Mouse (Mus musculus) large intestine, adult 2 months (tissue): ENCODE data around the gene Dennd4b. TPM values are rescaled to one million over a fixed set of nuclear protein-coding genes. Genes with fewer than 3 reads are reported as not detected.
"Not testable (repeated sequence)": the region's sequence is repeated elsewhere in the genome, so short reads cannot be mapped to it uniquely, and the experiment has no call there.

Experiments
- DNase-seq: peaks from one replicate; pipeline ENCODE4 v3.0.0-alpha.2; 2012; ENCODE audit warnings: low read depth, low spot score
- WGBS: fragments of 180-500 bp; shearing (Covaris S2); methylation state at CpG from one replicate; pipeline ENCODE4 v1.1.7; 2018; 5-methylcytosine and 5-hydroxymethylcytosine counted together
- polyA plus RNA-seq: library from polyadenylated mRNA; depleted of rRNA; stranded (reverse); fragments of >200 nt; gene quantifications from 2 replicates; pipeline ENCODE4 v1.2.3, GENCODE M21; 2012

Gene Dennd4b
- polyA plus RNA-seq, 1 experiment: 7.6 TPM

DNA sequence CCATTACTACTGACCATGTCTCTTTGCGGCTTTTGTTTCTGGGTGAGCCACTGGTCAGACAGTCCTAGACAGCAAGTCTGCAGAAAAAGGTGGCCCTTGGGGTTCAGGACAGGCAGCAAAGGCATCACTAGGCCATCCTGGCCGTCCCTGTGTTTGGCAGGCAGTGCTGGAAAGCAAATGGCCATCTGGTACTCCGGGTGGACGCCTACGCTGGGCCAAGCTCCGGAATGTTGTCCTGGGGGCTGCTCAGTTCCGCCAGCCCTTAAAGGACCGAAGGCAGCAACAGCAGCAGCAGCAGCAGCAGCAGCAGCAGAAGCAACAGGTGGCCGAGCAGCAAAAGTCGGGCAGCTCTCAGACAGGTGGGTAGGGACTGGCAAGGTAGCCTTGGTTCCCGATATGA lies 10.3 kb downstream of the Dennd4b start:
- WGBS: 93% methylated on average over 11 of the region's 11 CpGs
- DNase-seq: no peak

DNA sequence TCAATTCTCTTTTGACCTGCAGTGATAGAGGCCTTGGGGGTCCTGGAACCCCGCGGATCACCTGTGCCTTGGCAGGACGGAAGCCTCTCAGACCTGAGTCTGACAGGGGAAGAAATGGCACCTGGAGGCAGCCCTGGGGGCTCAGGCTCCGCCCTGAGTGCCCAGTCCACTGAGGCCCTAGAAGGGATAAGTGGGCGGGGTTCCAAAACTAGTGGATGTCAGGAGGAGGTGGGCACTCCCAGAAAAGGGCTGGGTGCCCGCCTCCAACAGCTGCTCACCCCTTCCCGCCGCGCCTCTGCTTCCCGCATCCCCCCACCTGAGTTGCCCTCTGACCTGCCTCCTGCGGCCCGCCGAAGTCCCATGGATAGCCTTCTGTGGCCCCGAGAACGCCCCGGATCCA lies 11.9 kb downstream of the Dennd4b start:
- no peak for DNase-seq
- WGBS: 74% methylated on average over 16 of the region's 16 CpGs

DNA sequence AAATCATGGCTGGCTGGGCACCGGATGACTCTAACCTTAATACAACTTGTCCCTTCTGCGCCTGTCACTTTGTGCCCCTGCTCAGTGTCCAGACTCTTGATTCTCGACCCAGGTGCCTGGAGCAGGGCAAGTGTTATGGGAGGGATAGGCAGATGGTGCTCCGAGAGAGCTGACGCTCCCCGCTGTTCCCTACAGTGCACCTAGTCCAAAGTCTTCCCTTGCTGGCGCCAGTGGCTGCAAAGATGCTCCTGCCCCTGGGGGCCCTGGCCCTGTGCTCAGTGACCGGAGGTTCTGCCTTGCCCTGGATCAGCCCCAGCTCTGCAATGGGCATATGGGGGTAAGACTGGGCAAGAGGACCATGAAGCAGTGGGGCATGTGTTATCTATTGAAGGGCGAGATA lies 12.8 kb downstream of the Dennd4b start:
- 88% methylated on average over 9 of the region's 9 CpGs for WGBS
- DNase-seq: no peak

DNA sequence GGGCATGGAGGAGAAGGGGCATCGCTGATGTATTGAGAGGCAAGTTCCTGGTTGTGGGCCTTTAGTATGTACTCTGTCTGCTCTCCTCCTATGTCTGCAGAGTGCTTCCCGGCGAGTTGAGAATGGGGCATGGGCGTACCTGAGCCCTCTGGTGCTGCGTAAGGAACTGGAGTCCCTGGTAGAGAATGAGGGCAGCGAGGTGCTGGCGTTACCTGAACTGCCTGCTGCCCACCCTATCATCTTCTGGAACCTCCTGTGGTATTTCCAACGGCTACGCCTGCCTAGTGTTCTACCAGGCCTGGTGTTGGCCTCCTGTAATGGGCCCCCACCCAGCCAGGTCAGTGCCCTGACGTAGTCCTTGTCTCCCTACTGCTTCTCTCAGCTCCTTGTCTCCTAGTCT lies 13.2 kb downstream of the Dennd4b start:
- no peak for DNase-seq
- WGBS: 94% methylated on average over 10 of the region's 10 CpGs

DNA sequence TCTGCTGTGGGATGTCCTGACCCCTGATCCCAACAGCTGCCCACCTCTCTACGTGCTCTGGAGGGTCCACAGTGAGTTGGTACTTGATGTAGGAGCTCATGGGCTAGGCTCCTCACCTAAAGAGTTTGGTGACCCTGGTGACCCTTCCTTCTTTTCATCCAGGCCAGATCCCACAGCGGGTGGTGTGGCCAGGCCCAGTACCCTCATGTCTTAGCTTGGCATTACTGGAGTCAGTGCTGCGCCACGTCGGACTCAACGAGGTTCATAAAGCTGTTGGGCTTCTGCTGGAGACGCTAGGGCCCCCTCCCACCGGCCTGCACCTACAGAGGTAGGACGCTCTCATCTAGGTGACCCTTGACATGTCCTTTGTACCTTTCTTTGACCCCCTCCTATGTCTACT lies 14.2 kb downstream of the Dennd4b start:
- WGBS: 90% methylated on average over 9 of the region's 9 CpGs
- DNase-seq: no peak

DNA sequence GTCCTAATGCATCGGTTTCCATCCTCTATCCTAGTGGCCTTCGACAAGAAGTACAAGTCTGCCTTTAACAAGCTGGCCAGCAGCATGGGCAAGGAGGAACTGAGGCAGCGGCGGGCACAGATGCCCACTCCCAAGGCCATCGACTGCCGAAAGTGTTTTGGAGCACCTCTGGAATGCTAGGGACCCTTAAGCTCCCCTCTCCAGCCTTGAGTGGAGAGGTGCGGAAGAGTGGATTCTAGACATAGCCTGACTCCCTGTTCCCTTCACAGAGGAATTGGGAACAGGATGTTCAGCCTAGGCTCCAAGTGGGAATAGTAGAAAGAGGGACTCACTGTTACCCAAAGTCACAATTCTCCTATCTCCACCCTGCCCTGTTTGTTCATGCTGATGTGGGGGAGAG lies 14.8 kb downstream of the Dennd4b start:
- DNase-seq: no peak
- 95% methylated on average over 7 of the region's 7 CpGs for WGBS

DNA sequence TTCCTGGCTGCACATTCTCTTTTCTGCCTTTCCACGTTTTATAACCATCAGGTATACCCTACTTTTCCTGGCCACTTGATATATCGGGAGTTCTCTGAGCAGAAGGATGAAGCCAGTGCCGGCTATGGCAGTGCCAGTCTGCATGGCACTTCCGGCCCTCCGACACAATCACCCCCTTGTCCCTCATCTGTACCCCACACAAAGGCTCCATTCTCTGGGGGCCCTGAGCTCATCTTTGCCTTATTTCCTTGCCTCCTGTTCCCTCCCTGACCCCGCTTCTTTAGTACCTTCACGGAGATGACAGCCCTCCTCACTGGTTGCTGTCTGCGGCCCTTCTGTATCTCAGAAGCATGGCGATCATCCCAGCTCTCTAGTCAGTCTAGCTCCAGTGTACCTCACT lies 15.7 kb downstream of the Dennd4b start:
- WGBS: 93% methylated on average over 9 of the region's 9 CpGs
- no peak for DNase-seq

DNA sequence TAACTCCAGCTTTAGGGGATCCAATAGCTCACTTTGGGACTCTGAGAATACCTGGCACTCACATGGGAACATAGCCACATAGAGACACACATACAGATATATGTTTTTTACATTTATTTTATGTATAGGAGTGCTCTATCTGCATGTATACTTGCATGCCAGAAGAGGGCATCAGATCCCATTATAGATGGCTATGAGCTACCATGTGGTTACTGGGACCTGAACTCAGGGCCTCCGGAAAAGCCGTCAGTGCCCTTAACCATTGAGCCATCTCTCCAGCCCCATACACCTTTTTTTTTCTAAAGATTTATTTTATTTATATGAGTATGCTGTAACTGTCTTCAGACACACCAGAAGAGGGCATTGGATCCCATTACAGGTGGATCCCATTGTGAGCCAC lies 19.2 kb downstream of the Dennd4b start:
- DNase-seq: no peak
- WGBS: 96% methylated on average over 2 of the region's 2 CpGs

DNA sequence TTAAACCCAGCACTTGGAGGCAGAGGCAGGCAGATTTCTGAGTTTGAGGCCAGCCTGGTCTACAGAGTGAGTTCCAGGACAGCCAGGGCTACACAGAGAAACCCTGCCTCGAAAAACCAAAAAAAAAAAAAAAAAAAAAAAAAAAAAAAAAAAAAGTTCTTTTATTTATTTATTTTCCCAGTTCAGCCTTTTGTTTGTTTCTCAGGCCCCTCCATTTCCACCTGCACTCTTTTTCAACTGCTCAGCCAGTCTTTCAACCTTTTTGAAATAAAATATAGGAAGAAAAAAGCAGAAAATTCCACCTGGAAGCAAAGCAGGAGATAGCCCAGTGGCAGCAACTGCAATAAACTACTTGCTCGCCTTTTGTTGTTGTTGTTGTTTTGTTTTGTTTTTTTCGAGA lies 24.4 kb downstream of the Dennd4b start:
- 56% methylated on average over 3 of the region's 3 CpGs for WGBS
- DNase-seq: not testable (repeated sequence)

DNA sequence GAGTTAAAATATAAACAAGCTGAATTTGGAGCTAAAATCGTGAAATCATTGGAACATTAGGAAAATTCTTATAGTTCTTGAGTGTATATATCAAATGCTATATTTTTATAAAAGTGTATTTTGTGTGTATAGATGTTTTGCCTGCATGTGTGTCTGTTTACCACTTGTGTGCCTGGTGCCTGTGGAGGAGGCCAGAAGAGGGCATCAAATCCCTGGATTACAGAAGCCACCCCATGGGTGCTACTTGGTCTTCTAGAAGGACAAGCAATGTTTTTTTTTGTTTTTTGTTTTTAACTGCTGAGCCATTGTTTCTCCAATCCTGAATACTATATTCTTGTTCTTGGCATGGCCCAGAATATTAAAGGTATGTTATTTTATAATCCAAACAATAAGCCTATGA lies 25.6 kb downstream of the Dennd4b start:
- WGBS: 87% methylated on average over 1 of the region's 1 CpGs
- no peak for DNase-seq

DNA sequence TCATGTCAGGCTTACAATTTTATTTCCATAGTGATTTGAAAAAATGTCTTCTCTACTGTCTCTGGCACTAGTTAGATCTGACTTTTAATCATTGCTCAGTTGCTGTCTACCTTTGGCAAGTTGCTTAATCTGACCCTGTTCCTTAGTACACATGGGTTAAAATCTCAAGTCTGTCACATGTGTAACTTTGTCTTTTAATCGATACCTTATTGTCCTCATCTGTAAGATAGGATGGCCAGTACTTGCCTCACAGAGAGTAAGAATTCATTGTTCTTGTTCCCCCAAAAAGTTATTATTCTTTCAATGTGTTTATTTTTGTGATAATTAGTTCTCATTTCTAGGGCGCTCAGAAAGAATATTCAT lies 27.0 kb downstream of the Dennd4b start:
- 12% methylated on average over 2 of the region's 2 CpGs for WGBS
- no peak for DNase-seq

DNA sequence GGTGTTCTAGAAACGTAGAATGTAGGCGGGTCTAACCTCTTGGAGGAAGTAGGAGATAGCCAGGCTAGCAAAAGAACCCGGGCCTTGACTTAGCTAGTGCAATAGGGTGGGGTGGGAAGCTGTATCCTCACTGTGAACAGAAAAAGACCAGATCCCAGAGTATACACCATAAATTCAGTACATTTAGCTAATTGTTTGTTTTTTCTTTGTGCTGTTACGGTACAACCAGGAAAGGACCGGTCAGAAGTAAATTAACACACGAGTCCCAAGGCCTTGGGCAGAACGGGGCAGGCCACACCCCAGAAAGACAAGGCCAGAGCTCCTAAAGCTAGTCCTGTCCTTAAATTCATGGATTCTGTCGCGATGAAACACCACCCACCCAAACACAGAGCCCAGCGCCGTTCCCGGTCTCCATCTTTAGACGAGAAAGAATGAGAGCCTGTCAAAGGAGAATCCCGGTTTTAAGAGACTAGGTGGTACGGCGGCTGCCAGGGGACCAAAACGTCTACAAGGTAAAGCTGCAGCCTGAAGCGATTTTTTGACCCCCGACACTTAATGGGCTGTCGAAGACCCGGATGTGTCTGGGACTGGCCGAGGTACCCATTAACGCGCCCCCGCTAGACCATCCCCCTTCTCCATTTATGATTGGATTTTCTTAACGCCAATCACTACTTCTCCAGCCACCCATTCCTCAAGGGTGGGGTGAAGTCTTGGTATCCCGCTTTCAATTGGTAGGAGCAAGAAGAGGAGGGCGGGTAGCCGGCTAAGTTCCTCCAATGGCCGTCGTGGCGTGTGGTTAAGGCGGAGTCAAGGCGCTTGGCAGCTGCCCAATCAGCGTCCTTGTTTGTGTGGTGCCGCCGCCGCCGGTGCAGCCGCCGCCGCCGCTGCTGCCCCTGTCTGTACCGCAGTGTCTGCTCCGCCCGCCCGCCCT lies 27.6 kb downstream of the Dennd4b start, which contains the start of gene Gatad2b:
Gene Gatad2b, plus strand, starts transcription at position 834 of the 931 bp plus-strand sequence.
- DNase-seq: peak; percentile 99
- WGBS: 1% methylated on average over 47 of the region's 47 CpGs

DNA sequence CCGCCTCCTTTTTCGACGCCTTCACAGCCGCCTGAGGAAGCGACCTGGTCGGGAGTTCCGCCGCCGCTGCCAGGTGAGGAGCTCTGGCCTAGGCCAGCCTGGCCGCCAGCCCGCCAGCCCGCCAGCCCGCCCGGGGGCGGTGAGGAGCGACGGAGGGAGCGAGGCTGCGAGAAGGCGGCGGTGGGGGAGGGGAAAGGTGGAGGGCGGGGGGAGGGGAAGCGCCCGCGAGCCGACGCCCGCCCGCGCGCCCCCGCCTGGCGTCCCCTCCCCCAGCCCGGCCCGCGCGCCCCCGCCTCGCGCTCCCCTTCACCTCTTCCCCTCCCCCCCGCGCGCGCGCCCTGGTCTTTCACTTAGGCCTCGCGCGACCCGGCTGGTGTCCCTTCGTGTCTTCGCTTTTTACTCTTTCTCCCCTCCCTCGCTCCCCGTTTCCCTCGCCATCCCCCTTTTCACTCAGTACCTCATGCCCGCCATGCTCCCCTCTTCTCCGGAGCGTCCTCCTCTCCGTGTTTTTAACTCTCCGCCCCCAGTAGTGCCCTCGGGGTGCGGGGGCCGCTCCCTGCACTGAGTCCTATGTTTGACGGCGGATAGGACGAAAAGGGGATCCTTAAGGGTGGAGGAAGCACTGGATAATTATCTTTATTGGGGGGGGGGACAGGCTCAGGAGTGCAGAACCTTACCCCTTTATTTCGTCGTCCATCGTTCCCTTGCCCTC lies 28.5 kb downstream of the Dennd4b start:
- under 1% methylated on average over 35 of the region's 68 CpGs for WGBS
- DNase-seq: no peak

DNA sequence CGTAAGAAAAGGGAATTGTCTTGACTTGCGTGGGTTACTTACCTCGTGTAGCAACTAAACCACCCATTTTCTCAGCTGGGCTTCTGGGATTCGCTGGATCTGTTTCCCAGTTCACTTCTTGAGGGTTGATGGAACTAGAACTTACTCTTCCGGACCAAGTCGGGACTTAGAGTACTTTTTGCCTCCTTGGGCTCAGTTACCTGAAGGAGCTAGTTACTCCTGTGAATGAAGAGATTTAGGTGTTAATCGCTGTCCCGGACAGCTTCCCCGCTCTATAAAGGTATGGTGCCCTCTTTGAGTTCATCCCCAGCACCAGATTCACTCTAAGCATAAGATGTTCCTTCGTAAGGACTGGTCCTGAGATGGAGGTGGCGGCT lies 29.1 kb downstream of the Dennd4b start:
- 5% methylated on average over 11 of the region's 11 CpGs for WGBS
- DNase-seq: no peak

DNA sequence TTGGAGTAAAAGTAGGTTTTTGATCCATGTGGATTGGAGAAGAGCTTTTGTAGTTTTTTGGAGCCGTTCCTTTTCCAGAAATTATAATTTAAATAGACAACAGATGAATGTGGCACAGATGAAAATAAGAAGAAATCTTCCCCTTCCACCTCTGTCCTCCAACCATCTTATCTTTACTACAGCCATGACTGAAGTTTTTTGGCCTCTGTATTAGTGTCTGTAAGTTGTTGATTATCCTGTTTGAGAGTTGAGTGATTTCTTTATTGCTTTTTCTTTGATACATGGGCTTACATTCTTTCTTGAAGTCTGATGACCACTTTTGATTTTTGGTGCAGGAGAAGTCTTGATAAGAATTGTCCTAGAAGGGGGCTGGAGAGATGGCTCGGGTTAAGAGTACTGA lies 29.7 kb downstream of the Dennd4b start:
- WGBS: 67% methylated on average over 2 of the region's 2 CpGs
- DNase-seq: no peak

DNA sequence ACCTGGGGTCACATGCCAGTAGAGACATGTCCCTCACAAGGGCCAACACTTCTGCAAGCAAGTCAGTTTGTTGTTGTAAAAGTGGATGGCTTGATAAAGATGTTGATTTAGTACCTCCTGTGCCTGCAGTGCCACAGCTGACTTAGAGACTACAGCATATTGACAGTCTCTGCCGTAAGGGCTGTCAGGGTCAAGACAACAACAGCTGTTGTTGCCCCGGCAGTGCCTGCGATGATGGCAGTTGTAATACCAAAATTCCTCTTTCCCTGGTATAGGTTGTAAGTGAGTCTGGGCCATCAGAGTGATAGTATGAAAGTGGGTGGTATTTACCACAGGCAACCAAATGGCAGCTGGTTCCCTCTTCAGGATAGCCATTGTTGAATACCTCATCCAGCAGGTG lies 40.8 kb downstream of the Dennd4b start:
- DNase-seq: no peak
- WGBS: 55% methylated on average over 3 of the region's 3 CpGs

DNA sequence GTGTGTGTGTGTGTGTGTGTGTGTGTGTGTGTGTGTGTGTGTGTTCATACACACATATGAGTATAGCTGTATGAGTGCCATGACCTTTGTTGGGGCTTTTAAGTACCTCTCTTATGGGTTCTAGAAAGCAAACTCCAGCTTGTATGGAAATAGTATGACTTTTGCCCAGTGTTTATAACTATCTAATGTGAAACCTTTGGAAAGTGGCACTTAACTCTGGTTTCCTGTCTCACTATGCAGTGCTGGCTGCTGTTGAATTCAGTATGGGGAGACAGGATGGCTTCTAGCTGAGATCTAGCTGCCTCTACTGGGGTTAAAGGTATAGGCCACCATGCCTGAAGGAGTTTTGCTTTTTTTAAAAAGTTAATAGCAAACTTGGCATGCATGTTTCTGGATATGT lies 44.6 kb downstream of the Dennd4b start:
- DNase-seq: no peak

DNA sequence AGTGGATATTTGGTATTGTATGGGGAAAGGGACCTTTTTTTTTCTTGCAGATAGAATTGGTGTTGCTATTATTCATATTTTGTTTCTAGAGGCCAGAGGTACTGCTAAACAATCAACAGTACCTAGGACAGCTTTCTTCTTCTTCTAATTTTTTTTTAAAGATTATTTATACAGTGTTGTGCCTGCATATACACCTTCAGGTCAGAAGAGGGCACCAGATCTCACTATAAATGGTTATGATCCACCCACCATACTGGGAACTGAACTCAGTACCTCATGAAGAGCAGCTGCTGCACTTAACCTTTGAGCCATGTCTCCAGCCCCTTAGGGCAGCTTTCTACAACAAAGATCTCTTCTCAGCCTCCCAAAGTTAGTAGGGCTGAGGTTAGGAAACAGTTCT lies 48.4 kb downstream of the Dennd4b start:
- no peak for DNase-seq

DNA sequence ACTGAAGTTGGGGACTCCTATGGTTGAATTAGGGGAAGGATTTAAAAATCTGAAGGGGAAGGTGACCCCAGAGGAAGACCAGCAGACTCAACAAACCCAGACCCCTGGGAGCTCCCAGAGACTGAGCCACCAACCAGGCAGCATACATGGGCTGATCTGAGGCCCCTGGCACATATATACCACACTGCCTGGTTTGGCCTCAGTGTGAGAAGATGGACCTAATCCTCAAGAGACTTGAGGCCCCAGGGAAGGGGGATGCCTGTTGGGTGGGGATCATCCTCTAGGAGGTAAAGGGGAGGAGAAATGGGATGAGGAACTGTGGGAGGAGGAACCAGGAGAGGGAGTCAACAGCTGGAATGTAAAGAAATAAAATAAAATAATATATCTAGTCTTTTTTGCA lies 49.3 kb downstream of the Dennd4b start:
- DNase-seq: no peak

DNA sequence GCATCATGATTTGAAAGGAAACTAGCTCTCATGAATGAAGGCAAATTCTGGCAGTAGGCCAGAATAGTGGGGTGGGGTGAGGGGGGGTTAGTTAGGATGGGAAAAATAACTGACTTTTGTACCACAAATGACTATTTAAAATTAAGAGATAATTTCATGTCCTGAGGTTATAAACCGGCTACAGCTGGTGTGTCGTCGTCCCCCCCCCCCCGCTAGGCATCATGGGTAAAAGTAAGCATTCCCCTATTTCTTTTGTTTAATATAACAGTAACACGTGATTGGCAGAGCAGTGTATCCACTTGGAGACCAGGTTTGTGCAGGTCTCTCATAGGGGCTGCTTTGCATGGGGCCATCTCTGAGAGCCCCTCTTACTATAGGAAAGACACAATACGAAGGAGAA lies 57.3 kb downstream of the Dennd4b start:
- DNase-seq: no peak
- 23% methylated on average over 6 of the region's 6 CpGs for WGBS

DNA sequence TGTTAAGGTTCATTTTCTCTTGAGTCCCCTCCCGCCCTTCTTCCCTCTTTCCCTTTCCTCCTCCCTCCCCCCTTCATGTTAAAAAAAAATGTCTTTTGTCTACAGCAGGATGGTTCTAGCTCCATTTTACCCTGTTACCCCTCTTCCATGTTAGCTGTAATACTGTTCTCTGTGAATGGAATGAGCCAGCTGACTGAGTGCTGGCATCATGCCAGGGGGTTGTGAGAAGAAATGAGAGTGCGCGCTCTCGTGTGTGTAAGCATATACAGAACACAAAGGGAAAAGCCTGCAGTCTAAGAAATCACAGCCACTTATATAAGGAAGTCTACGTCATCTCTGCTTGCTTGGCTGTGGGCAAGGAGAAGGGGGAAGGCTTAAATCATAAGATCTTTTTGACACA lies 58.1 kb downstream of the Dennd4b start:
- peak; percentile 32 for DNase-seq
- 7% methylated on average over 5 of the region's 5 CpGs for WGBS
